Mouse (Mus musculus) liver (tissue): ENCODE data around the gene Fgd5.
A peak's percentile ranks its signal among the peaks of the same experiment; 100 is the strongest.

Experiments
- DNase-seq: peaks from one replicate; pipeline ENCODE4 v3.0.0-alpha.2; 2020; ENCODE audit warnings: mixed read lengths

The Fgd5 gene

DNA sequence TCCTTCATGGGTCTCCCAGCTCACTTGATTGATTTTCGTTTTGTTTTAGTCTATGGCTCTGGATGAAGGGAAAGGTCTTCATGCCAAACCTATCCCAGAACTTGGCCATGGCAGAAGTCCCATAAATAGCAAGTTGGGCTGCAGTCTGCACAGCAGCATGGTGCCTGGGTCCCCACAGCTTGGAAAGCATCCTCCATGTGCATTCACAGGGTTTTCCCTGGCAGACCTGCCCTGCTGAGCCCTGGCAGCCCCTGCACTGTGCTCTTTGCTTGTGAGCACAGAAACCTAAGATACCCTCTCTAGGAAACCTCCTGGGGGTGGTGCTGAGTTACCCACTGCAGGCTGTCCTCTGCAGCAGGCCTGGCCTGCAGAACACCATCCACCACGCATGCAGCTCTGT lies 32.2 kb downstream of the Fgd5 start:
- no peak for DNase-seq

GRCm38 (mm10) chr6:92012413-92012812 lies 33.7 kb downstream of the Fgd5 start:
- DNase-seq, result no peak

DNA sequence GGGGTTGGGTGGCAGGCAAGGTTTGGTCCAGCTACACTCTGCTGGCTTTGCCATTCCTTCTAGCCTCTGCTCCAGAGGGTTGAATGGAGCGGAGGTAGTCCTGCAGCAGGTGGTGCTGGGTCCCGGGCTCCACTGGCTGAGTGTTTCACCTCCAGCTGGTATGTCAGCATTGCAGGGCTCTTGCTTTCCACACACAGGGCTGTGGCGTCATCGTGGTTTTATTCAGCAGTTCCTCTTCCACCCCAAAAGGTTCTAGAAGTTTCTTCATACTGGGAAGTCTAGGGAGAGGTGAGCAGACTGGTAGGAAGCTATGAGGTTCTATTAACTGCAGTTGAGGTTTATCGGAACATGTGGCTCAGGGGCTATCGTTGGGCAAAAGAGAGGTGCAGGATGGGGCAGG lies 34.4 kb downstream of the Fgd5 start:
- DNase-seq, result no peak

GRCm38 (mm10) chr6:92013620-92014019 lies 34.9 kb downstream of the Fgd5 start:
- DNase-seq, result no peak

- DNase-seq, result no peak
Observed at GRCm38 (mm10) chr6:92014936-92015335, 36.3 kb downstream of the Fgd5 start.

DNA sequence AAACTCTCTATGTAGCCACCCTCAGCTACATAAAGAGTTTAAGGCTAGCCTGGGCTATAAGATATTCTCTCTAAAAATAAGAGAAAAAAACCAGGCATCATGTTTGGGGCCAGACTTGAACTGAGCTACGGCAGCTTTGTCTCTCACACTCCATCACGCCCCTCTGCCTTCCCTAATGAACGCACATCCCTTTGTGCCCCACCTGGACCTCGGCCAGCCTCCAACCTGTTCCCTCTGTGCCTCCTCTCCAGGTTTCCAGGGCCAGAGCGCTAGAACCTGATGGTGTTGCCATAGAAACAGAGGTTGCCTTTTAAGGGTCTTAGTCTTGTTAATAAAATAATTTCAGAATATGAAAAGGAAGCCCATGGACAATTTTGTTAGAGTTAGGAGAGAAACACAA lies 37.2 kb downstream of the Fgd5 start:
- DNase-seq, result no peak

DNA sequence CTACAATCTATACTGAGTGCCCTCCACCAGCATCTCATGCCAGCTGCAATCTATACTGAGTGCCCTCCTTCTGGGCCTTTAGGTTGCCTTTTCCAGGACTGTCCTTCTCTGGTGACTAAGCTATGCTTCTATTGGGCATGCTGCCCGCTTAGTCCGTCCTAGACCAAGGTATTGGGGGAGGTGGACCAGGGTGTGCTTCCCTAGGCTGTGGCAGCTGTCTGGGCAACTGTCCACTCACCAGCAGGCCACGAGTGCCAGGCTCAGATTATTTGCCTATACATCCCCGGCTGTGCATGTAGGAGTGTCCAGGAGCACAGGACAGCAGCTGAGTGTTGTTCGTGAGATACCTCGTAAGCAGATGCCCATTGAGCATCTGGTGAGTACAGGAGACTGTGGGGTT lies 38.1 kb downstream of the Fgd5 start:
- no peak for DNase-seq

GRCm38 (mm10) chr6:92018421-92018820 lies 39.7 kb downstream of the Fgd5 start:
- DNase-seq, result no peak

- no peak for DNase-seq
Observed at GRCm38 (mm10) chr6:92021061-92021460, 42.4 kb downstream of the Fgd5 start.

GRCm38 (mm10) chr6:92021506-92021905 lies 42.8 kb downstream of the Fgd5 start:
- no peak for DNase-seq

DNA sequence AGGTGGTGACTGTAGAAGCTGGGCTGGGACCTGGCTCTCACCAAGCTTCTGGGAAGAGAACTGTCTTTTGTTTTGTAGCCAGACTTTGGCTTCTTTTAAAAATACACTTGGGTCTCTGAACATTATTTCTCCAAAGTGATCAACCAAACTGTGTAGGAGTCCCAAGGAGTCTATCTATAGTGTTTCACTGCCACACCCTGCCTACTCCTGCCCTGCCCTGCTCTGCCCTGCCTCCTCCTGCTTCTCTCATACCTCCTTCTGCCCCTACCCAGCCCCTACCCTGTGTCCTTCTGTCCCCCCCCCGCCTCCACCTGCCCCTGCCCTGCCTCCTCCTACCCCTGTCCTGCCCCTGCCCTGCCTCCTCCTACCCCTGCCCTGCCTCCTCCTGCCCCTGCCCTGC lies 46.6 kb downstream of the Fgd5 start:
- no peak for DNase-seq

- no peak for DNase-seq
Observed at GRCm38 (mm10) chr6:92027379-92027778, 48.7 kb downstream of the Fgd5 start.

DNA sequence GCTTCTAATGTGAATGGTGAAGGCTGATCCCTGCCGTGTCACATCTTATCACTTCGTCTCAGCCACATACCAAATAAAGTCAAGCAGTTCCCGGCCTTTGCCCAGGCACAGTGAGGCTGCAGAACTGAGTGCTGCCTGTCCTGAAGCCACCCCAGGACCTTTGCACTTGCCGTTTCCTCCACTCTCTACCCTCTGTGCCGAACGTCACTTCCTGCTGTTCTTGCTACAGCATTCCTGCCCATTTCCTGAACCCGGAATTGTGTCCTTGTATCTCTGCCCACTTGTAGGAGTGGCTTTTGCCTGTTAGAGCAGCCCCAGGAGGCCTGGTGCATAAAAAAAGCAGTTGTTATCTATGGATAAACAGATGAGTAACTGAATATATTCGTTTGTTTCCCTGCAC lies 52.0 kb downstream of the Fgd5 start:
- DNase-seq, result no peak

- no peak for DNase-seq
Observed at GRCm38 (mm10) chr6:92034713-92035112, 56.0 kb downstream of the Fgd5 start.

GRCm38 (mm10) chr6:92036372-92036771 lies 57.7 kb downstream of the Fgd5 start:
- DNase-seq, result no peak

GRCm38 (mm10) chr6:92038158-92038557 lies 59.5 kb downstream of the Fgd5 start:
- DNase-seq, result no peak

GRCm38 (mm10) chr6:92041271-92041670 lies 62.6 kb downstream of the Fgd5 start:
- peak; percentile 19 for DNase-seq

- DNase-seq, result peak; percentile 19
Observed at GRCm38 (mm10) chr6:92042055-92042454, 63.4 kb downstream of the Fgd5 start.

GRCm38 (mm10) chr6:92042850-92043249 lies 64.2 kb downstream of the Fgd5 start:
- peak; percentile 14 for DNase-seq

GRCm38 (mm10) chr6:92057768-92058167 lies 79.1 kb downstream of the Fgd5 start:
- DNase-seq, result no peak

DNA sequence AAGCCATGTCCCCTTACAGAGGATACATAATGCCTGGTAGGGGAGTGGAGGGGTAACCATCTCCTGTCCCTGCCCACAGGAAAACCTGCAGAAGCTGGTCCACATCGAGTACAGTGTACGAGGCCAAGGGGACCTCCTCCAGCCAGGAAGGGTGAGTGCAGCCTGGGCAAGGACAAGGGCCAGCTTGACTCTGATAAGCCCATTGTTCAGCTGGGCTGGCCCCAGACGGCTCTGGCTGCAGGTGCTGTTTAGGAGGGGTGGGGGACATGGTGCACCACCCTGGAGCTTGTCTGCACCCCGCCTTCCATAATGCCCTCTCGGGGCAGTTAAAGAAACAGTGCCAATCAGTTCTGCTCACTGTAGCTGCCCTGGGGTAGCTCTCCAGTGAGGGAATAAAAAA lies 83.0 kb downstream of the Fgd5 start:
- DNase-seq, result no peak

DNA sequence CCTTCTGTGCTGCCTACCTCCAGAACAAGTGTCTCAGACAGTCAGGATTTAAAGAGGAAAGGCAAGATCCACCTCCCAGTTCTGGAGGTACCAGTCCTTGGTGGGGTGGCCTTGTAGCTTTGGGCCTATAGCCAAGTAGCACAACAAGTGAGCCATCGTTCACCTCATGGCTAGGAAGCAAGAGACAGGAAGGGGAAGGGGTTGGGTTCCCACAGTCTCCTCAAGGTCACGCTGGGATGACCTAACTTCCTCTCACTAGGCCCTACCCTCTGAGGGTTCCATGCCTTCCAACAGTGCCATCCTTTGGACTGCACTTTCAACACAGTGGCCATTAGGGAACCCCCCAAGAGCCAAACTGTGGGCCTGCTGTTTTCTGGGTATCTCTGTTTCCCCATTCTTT lies 84.8 kb downstream of the Fgd5 start:
- DNase-seq, result no peak

- DNase-seq, result no peak
Observed at GRCm38 (mm10) chr6:92064101-92064500, 85.4 kb downstream of the Fgd5 start.

- peak; percentile 53 for DNase-seq
Observed at GRCm38 (mm10) chr6:92065721-92066496, 87.2 kb downstream of the Fgd5 start.

DNA sequence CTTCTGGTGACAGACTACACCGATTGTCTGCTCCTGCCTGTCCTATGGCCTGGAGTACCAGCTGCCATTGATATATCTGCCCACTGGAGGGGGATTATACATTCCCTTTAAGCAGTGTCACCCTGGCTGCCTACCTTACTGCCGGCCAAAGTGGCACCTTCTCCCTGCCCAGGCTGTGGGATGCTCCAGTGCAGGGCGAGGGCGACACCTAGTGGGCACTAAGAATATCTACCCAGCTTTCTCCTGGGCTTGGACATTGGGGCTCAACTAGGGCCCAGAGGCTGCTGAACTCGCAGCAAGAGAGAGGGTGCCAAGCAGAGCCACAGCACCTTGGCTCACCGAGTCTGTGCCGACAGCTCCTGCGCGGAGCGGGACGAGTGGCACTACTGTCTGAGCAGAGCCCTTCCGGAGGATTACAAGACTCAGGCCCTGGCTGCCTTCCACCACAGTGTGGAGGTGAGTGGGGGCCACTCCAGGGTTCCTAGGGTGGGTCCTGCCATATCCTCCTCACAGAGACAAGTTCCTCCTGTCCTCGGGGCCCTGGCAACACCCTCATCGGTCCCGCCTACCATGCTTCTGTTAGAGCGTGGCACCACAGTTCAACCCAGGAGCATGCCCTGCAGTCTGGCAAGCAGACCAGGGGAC lies 88.6 kb downstream of the Fgd5 start:
- DNase-seq, result peak; percentile 73
